Mouse (Mus musculus) retina, adult 2 months (tissue): ENCODE measurements around the gene M1ap.

Source experiments
- DNase-seq: peaks from one replicate; pipeline ENCODE4 v3.0.0-alpha.2; 2012; ENCODE audit warnings: low read depth, low spot score

The M1ap gene

GRCm38 (mm10) chr6:82946651-82947050, at the start of gene M1ap:
TSS of gene M1ap (plus strand) at chr6:82946902.
- DNase-seq, result no peak

- peak; percentile 54 for DNase-seq
Measured at GRCm38 (mm10) chr6:82897311-82897710, 49.4 kb upstream of the M1ap start.

- DNase-seq, result no peak
Measured at GRCm38 (mm10) chr6:82898227-82898626, 48.5 kb upstream of the M1ap start.

GRCm38 (mm10) chr6:82898745-82899144, 48.0 kb upstream of the M1ap start:
- DNase-seq, result no peak

GRCm38 (mm10) chr6:82902559-82902958, 44.1 kb upstream of the M1ap start:
- no peak for DNase-seq

- no peak for DNase-seq
Measured at GRCm38 (mm10) chr6:82906985-82907384, 39.7 kb upstream of the M1ap start.

- DNase-seq, result no peak
Measured at GRCm38 (mm10) chr6:82908034-82908433, 38.7 kb upstream of the M1ap start.

- DNase-seq, result no peak
Measured at GRCm38 (mm10) chr6:82909136-82909855, 37.4 kb upstream of the M1ap start.

- DNase-seq, result no peak
Measured at GRCm38 (mm10) chr6:82911303-82911702, 35.4 kb upstream of the M1ap start.

- DNase-seq, result no peak
Measured at GRCm38 (mm10) chr6:82913336-82914247, 33.1 kb upstream of the M1ap start.

- DNase-seq, result no peak
Measured at GRCm38 (mm10) chr6:82915889-82916288, 30.8 kb upstream of the M1ap start.

GRCm38 (mm10) chr6:82916459-82916858, 30.2 kb upstream of the M1ap start:
- DNase-seq, result no peak

GRCm38 (mm10) chr6:82917076-82917777, 29.5 kb upstream of the M1ap start:
- DNase-seq, result no peak

GRCm38 (mm10) chr6:82917778-82918129, 28.9 kb upstream of the M1ap start:
- DNase-seq, result no peak

GRCm38 (mm10) chr6:82918371-82918770, 28.3 kb upstream of the M1ap start:
- DNase-seq, result no peak

GRCm38 (mm10) chr6:82919520-82919919, 27.2 kb upstream of the M1ap start:
- no peak for DNase-seq

GRCm38 (mm10) chr6:82921426-82922224, 25.1 kb upstream of the M1ap start:
- DNase-seq, result no peak

- no peak for DNase-seq
Measured at GRCm38 (mm10) chr6:82925005-82925404, 21.7 kb upstream of the M1ap start.

- DNase-seq, result no peak
Measured at GRCm38 (mm10) chr6:82926106-82926505, 20.6 kb upstream of the M1ap start.

GRCm38 (mm10) chr6:82926528-82926927, 20.2 kb upstream of the M1ap start:
- no peak for DNase-seq

GRCm38 (mm10) chr6:82927617-82928016, 19.1 kb upstream of the M1ap start:
- DNase-seq, result no peak
